Mouse (Mus musculus) liver, embryonic 14.5 days (tissue): ENCODE results near the gene Marveld3. TPM values are rescaled to one million over a fixed set of nuclear protein-coding genes. Genes with fewer than 3 reads are reported as not detected.

Experiments used
- ATAC-seq: fragments of 200-750 bp; cut with Nextera tagmentation; 2 replicates; pipeline ENCODE4 v1.8.0; 2017; ENCODE audit warnings: moderate number of reproducible peaks, mild to moderate bottlenecking, moderate library complexity; ENCODE audit not compliant: insufficient read depth
- DNase-seq, 3 experiments: peaks; one replicate each; pipeline ENCODE4 v3.0.0-alpha.2; 2012 to 2013; ENCODE audit warnings: low read depth in 3 of 3, low spot score in 3 of 3
- H3K27ac ChIP-seq: fragments of 300-500 bp; sonication (generic); 2 replicates; pipeline ENCODE4 v1.5.1; 2014; ENCODE audit warnings: moderate library complexity, mild to moderate bottlenecking, control low read depth, inconsistent platforms
- H3K27me3 ChIP-seq: fragments of 300-500 bp; sonication (generic); 2 replicates; pipeline ENCODE4 v1.6.1; 2014; ENCODE audit warnings: mild to moderate bottlenecking, low read length, moderate library complexity; ENCODE audit not compliant: control insufficient read depth, insufficient read depth
- H3K36me3 ChIP-seq: fragments of 300-500 bp; sonication (generic); replicated peaks from 2 replicates; pipeline ENCODE4 v1.6.1; 2014; ENCODE audit warnings: low read depth; ENCODE audit not compliant: control insufficient read depth, insufficient read depth
- H3K4me1 ChIP-seq, 2 experiments: fragments of 200-500 bp in 1 of 2; fragments of 300-500 bp in 1 of 2; sonication (generic) in 1 of 2; replicated peaks; 2 replicates each; pipeline ENCODE4 v1.6.1; 2012 to 2014; ENCODE audit warnings: antibody characterized with exemption in 1 of 2, inconsistent platforms in 1 of 2, low read length in 1 of 2; ENCODE audit not compliant: control insufficient read depth in 2 of 2, insufficient read depth in 2 of 2
- H3K4me2 ChIP-seq: fragments of 300-500 bp; sonication (generic); 2 replicates; pipeline ENCODE4 v1.6.1; 2014; ENCODE audit warnings: low read depth, mild to moderate bottlenecking, control low read depth, moderate library complexity
- H3K4me3 ChIP-seq, 2 experiments: fragments of 200-500 bp in 1 of 2; fragments of 300-500 bp in 1 of 2; sonication (generic) in 1 of 2; 2 replicates each; pipeline ENCODE4 v1.5.1; 2012 to 2014; ENCODE audit warnings: low read depth in 2 of 2, low read length in 2 of 2, mild to moderate bottlenecking in 2 of 2, control low read depth in 1 of 2, inconsistent platforms in 1 of 2, moderate library complexity in 1 of 2; ENCODE audit not compliant: insufficient read depth in 1 of 2
- H3K9ac ChIP-seq: fragments of 300-500 bp; sonication (generic); replicated peaks from 2 replicates; pipeline ENCODE4 v1.6.1; 2014; ENCODE audit warnings: mild to moderate bottlenecking, control low read depth, moderate library complexity
- H3K9me3 ChIP-seq: fragments of 300-500 bp; sonication (generic); 2 replicates; pipeline ENCODE4 v1.6.1; 2016; ENCODE audit warnings: low read length, mixed read lengths; ENCODE audit not compliant: control insufficient read depth
- CTCF ChIP-seq: IDR thresholded peaks from 2 replicates; pipeline ENCODE4 v1.5.1; 2016; ENCODE audit warnings: antibody characterized with exemption, low read depth, control low read depth
- EP300 ChIP-seq: IDR thresholded peaks from 2 replicates; pipeline ENCODE4 v1.6.1; 2016; ENCODE audit warnings: antibody characterized with exemption, low read depth
- WGBS: fragments of 180-500 bp; shearing (Covaris S2); extraction: QIAGEN DNeasy Blood & Tissue Kit; methylation state at CpG from one replicate; pipeline ENCODE4 v1.1.7; 2014; ENCODE audit not compliant: insufficient replicate concordance; 5-methylcytosine and 5-hydroxymethylcytosine counted together
- polyA plus RNA-seq, 2 experiments: library from polyadenylated mRNA; depleted of rRNA in 1 of 2; stranded (reverse) in 1 of 2; unstranded in 1 of 2; fragments of >200 nt; fragmentation: Nextera tagmentation in 1 of 2; extraction: Ambion mirVana in 1 of 2; gene quantifications; 2 replicates each; pipeline versions ENCODE4 v1.2.1 to v1.2.3; 2012 to 2014

Gene Marveld3
- polyA plus RNA-seq, 2 experiments = 0.02 to 0.09 TPM

DNA sequence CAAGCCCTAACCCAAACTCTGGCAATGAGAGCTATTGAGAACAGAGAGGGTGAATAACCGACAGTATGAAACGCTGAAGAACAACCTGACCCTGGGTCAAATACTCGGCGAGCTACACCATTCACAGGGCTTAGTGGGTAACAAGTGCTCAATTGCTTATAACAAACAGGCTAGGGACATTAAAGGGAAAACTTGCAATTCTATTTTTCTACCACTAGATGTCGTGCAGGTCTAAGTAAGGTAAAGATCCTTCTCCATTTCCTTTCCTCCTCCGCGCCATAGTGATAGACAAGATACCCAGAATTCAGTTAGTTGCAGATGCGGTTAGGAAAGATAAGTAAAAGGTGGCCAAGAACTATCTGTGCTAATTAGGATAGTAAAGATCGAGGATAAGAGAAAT, 8.3 kb upstream of the Marveld3 start:
- Histone ChIP-seq H3K9me3 (no peaks in the 10 kb centered on the region; the same call in 1 of the 2 replicates), H3K36me3 (no peaks in the 10 kb centered on the region), H3K4me3 (no peak overlapping the region), H3K27ac (no peak overlapping the region), H3K9ac (no peak overlapping the region), H3K4me1 (no peaks in the 10 kb centered on the region), H3K27me3 (no peaks in the 10 kb centered on the region; the same call in none of the 2 replicates), H3K4me2 (no peak overlapping the region)
- WGBS = 8% methylated on average over 9 of the region's 9 CpGs
- no peak for ATAC-seq
- no peak for DNase-seq
- TF ChIP-seq EP300 (no peak), CTCF (peak; percentile 67)

DNA sequence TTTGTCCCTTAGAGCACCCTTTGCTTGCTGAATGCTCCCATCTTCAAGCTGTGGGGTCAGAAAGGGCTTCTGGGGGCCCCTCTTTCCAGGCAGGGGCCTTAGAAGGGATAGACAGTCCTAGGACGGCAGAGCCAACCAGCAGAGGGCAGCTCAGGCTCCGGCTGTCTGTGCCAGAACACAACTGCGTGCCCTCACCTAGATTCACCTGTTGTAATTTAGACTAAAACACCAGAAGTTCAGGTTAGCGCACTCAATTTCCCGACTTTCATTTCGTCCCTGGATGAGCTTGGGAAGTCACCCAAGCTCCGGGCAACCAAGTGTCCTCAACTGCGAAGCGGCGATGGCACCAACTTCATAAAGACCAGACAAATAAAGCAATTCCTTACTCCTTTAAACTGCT, 6.8 kb upstream of the Marveld3 start:
- no peak overlapping the region for H3K4me2 ChIP-seq
- 51% methylated on average over 10 of the region's 10 CpGs for WGBS
- TF ChIP-seq EP300 (no peak), CTCF (no peak)
- no peak for ATAC-seq
- H3K9me3 ChIP-seq = no peaks in the 10 kb centered on the region
- H3K4me3 ChIP-seq = no peak overlapping the region
- H3K27me3 ChIP-seq = no peaks in the 10 kb centered on the region; the same call in none of the 2 replicates
- no peak overlapping the region for H3K9ac ChIP-seq
- H3K4me1 ChIP-seq = no peaks in the 10 kb centered on the region
- no peak for DNase-seq
- H3K27ac ChIP-seq = no peak overlapping the region
- H3K36me3 ChIP-seq = no peaks in the 10 kb centered on the region

DNA sequence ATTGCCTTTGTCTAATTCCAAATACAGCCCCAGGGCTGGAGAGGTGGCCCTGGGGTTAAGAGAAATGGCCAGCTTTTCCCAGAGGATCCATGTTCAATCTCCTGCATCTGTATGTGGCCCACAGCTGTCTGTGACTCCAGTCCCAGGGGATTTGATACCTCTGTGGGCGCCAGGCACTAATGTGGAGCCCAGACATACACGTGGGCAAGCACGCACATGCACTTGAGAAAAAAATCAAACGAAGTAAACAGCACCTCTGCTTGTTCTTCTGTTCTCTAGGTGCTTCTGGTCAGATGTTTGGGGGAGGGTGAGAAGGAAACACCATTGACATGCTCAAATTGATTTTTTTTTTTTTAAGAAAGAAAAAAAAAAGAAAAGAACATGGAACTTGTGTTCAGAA, 2.1 kb upstream of the Marveld3 start:
- TF ChIP-seq EP300 (no peak), CTCF (no peak)
- Histone ChIP-seq H3K4me1 (no peaks in the 10 kb centered on the region), H3K9ac (no peak overlapping the region), H3K36me3 (no peaks in the 10 kb centered on the region), H3K9me3 (no peaks in the 10 kb centered on the region), H3K27ac (no peak overlapping the region), H3K4me3 (no peak overlapping the region), H3K4me2 (no peak overlapping the region), H3K27me3 (peaks cover 20% of the 10 kb centered on the region)
- ATAC-seq = no peak
- DNase-seq = no peak
- WGBS = 56% methylated on average over 4 of the region's 4 CpGs

GRCm38 (mm10) chr8:109963421-109963820, 1.4 kb upstream of the Marveld3 start:
- no peak for DNase-seq
- H3K27ac ChIP-seq = no peak overlapping the region
- H3K9ac ChIP-seq = no peak overlapping the region
- H3K27me3 ChIP-seq = peaks cover 20% of the 10 kb centered on the region
- H3K4me3 ChIP-seq = no peak overlapping the region
- ATAC-seq = no peak
- H3K36me3 ChIP-seq = no peaks in the 10 kb centered on the region
- H3K9me3 ChIP-seq = no peaks in the 10 kb centered on the region
- TF ChIP-seq CTCF (no peak), EP300 (no peak)
- 58% methylated on average over 13 of the region's 13 CpGs for WGBS
- H3K4me2 ChIP-seq = no peak overlapping the region
- no peaks in the 10 kb centered on the region for H3K4me1 ChIP-seq

GRCm38 (mm10) chr8:109962896-109963295, 893 bp upstream of the Marveld3 start:
- TF ChIP-seq CTCF (no peak), EP300 (no peak)
- no peaks in the 10 kb centered on the region for H3K36me3 ChIP-seq
- peaks cover 20% of the 10 kb centered on the region for H3K27me3 ChIP-seq
- 55% methylated on average over 9 of the region's 9 CpGs for WGBS
- no peaks in the 10 kb centered on the region for H3K4me1 ChIP-seq
- no peak overlapping the region for H3K27ac ChIP-seq
- no peaks in the 10 kb centered on the region for H3K9me3 ChIP-seq
- ATAC-seq (no peak), DNase-seq (no peak)
- H3K4me2 ChIP-seq = no peak overlapping the region
- no peak overlapping the region for H3K4me3 ChIP-seq
- H3K9ac ChIP-seq = no peak overlapping the region
